Mouse (Mus musculus) megakaryocyte, embryonic 14.5 days (primary cell): ENCODE measurements around the gene Zfhx3.

Experiments
- FLI1 ChIP-seq: IDR thresholded peaks from 2 replicates; pipeline ENCODE4 v1.6.1; 2012; ENCODE audit warnings: low read length, inconsistent platforms, mixed read lengths
- GATA1 ChIP-seq: IDR thresholded peaks from 3 replicates; pipeline ENCODE4 v1.6.1; 2012; ENCODE audit warnings: mixed read lengths, low read length, inconsistent platforms, borderline replicate concordance

DNA sequence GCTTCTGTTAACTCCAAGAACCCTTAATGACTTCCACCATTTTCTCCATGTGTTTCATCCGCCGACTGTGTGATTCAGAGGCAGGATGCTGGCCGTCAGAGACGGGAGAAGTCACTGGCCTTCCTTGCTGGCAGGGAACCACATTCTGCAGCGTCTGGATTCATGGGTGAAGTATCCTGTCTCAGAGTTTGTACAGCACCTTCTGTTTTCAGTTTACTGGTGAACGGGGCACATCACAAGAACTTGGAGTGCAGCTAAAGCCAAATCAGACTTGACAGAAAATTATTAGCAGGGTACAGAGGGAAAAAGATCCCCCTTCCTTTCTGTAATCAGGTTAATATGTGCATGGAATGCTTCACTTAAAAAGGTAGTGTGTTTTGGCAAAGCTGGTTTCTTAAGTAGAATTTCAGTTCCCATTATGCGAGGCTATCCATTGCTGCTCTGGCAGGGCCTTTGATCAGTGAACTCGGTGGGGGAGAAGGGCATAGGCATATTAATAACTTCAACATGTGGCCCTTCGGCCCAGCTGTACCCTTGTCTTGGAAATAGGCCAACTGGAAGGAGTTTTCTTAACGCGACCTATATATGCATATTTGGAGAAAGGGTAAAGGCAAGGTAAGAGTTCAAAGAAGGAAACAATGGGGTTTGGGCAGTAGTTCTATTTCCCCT is 1035.4 kb downstream of the Zfhx3 start:
- TF ChIP-seq GATA1 (no peak), FLI1 (no peak)
